Mouse (Mus musculus): ENCODE measurements at regions not wholly inside any gene's neighbourhood (a gene's known extent, or its start where the extent isn't known, plus 50 kb on each side); places are given as distances from the start of the nearest gene placed in this dataset.

GRCm38 (mm10) chr3:112733205-112733604 is 525.4 kb downstream of the Amy2a5 start:
- intact Hi-C loops (cut with DNase I): no loop called here
- no peak for DNase-seq (ENCODE audit: extremely low spot score in 1 of 2, low spot score in 2 of 2)

GRCm38 (mm10) chr3:112699531-112700125 is 559.0 kb downstream of the Amy2a5 start:
- no peak for DNase-seq (ENCODE audit: extremely low spot score in 1 of 2, low spot score in 2 of 2)
- intact Hi-C loops (cut with DNase I): no loop called here

- intact Hi-C loops (cut with DNase I): no loop called here
- DNase-seq (ENCODE audit: extremely low spot score in 1 of 2, low spot score in 2 of 2): no peak
These were observed 570.5 kb downstream of the Amy2a5 start for GRCm38 (mm10) chr3:112688151-112688550.

- no peak for DNase-seq (ENCODE audit: extremely low spot score in 1 of 2, low spot score in 2 of 2)
- intact Hi-C loops (cut with DNase I): no loop called here
These were observed 620.1 kb downstream of the Amy2a5 start for GRCm38 (mm10) chr3:112638581-112638980.

GRCm38 (mm10) chr3:112603470-112603869 is 655.2 kb downstream of the Amy2a5 start:
- intact Hi-C loops (cut with DNase I): no loop called here
- DNase-seq (ENCODE audit: extremely low spot score in 1 of 2, low spot score in 2 of 2): no peak

- intact Hi-C loops (cut with DNase I): no loop called here
- peak in 1 of 2 experiments; percentile 1 for DNase-seq (ENCODE audit: extremely low spot score in 1 of 2, low spot score in 2 of 2)
These were observed 676.3 kb downstream of the Amy2a5 start for GRCm38 (mm10) chr3:112582314-112582713.
